In genomic region chr14:73631511-73631910, GRCm38 (mm10) we compare ENCODE assay signal across 16 mouse cellular contexts. TPM values are rescaled to one million over a fixed set of nuclear protein-coding genes. Genes with fewer than 3 reads are reported as not detected.
DNase-seq lines count a peak whose midpoint lies in the region; ATAC-seq and TF ChIP-seq lines count a peak whose summit lies in the region.
"Had no signal": no experiment of that assay in that cellular context is flagged by ENCODE, and none has a peak within 500 bp of the region (broad histone marks: within the 10 kb centered on the region; RNA-seq: fewer than 3 reads in every experiment).

No protein-coding gene starts in this region.

- no peaks in the 10 kb centered on the region for H3K27me3 ChIP-seq in kidney, adult 2 months (replicated peaks; ENCODE audit: control insufficient read depth, insufficient read depth, low read length)
- H3K27me3 ChIP-seq in kidney, embryonic 16.5 days (ENCODE audit: insufficient read depth, low read length) = no peaks in the 10 kb centered on the region
- H3K27me3 ChIP-seq in neural tube, embryonic 15.5 days (replicated peaks) = no peaks in the 10 kb centered on the region
- H3K27me3 ChIP-seq: hindbrain, embryonic 13.5 days; limb, embryonic 12.5 days; lung, embryonic 15.5 days had no signal

- no peak for TF ChIP-seq CTCF in kidney, adult 2 months (conservative IDR thresholded peaks at IDR 0.05; ENCODE audit: insufficient read depth, insufficient read length, low read depth, low read length)

- DNase-seq in adrenal gland, adult 2 months = peak; percentile 28
- DNase-seq in adrenal gland, adult 8-10 months = no peak
- DNase-seq in kidney, adult 2 months = peak; percentile 88
- DNase-seq in heart, postnatal 10 days = peak; percentile 83 to 86
- peak; percentile 57 for DNase-seq in testis, postnatal 14 days (ENCODE audit: low spot score)
- no peak for DNase-seq in retina, postnatal 1 day
- DNase-seq: cerebellum, adult 9-10 months; layer of hippocampus, postnatal 36 days; thymus, postnatal 4 days had no signal

- 55% methylated on average over 4 of the region's 4 CpGs for WGBS in kidney, adult 2 months
- 93% methylated on average over 4 of the region's 4 CpGs for WGBS in kidney, embryonic 16.5 days
- 94% methylated on average over 4 of the region's 4 CpGs for WGBS in neural tube, embryonic 15.5 days

- H3K4me3 ChIP-seq in kidney, adult 2 months (ENCODE audit: insufficient read depth, low read depth, low read length) = no peak overlapping the region
- H3K4me3 ChIP-seq in kidney, embryonic 16.5 days (ENCODE audit: low read length) = no peak overlapping the region
- no peak overlapping the region for H3K4me3 ChIP-seq in neural tube, embryonic 15.5 days (replicated peaks)
- H3K4me3 ChIP-seq: hindbrain, embryonic 13.5 days; limb, embryonic 12.5 days; lung, embryonic 15.5 days had no signal

- 0 out of 2 replicates have a peak, but pooled peaks cover 3% of the 10 kb centered on the region for H3K4me1 ChIP-seq in kidney, adult 2 months (ENCODE audit: control insufficient read depth, insufficient read depth, low read length)
- no peaks in the 10 kb centered on the region for H3K4me1 ChIP-seq in kidney, embryonic 16.5 days (ENCODE audit: insufficient read depth, low read length)
- no peaks in the 10 kb centered on the region for H3K4me1 ChIP-seq in neural tube, embryonic 15.5 days
- H3K4me1 ChIP-seq: hindbrain, embryonic 13.5 days; limb, embryonic 12.5 days; lung, embryonic 15.5 days had no signal

- no peak overlapping the region for H3K9ac ChIP-seq in kidney, embryonic 16.5 days (replicated peaks; ENCODE audit: low read length)
- no peak overlapping the region for H3K9ac ChIP-seq in neural tube, embryonic 15.5 days (replicated peaks)
- H3K9ac ChIP-seq: hindbrain, embryonic 13.5 days; limb, embryonic 12.5 days; lung, embryonic 15.5 days had no signal

- TF ChIP-seq POLR2A in kidney, adult 2 months (IDR thresholded peaks at IDR 0.05; ENCODE audit: low read depth, low read length) = no peak

- intact Hi-C loops in heart, postnatal 10 days (cut with DNase I) = no loop called here

- no peak overlapping the region for H3K27ac ChIP-seq in kidney, adult 2 months (ENCODE audit: insufficient read depth, low read depth, low read length)
- no peak overlapping the region for H3K27ac ChIP-seq in kidney, embryonic 16.5 days (ENCODE audit: low read length)
- no peak overlapping the region for H3K27ac ChIP-seq in neural tube, embryonic 15.5 days (replicated peaks)
- H3K27ac ChIP-seq: hindbrain, embryonic 13.5 days; kidney, postnatal 0 days; limb, embryonic 12.5 days; lung, embryonic 15.5 days had no signal

- H3K36me3 ChIP-seq in kidney, adult 2 months (ENCODE audit: control insufficient read depth, insufficient read depth, low read length) = no peaks in the 10 kb centered on the region
- H3K36me3 ChIP-seq in kidney, embryonic 16.5 days (ENCODE audit: insufficient read depth, low read length) = no peaks in the 10 kb centered on the region
- H3K36me3 ChIP-seq in neural tube, embryonic 15.5 days = no peaks in the 10 kb centered on the region
- H3K36me3 ChIP-seq: hindbrain, embryonic 13.5 days; limb, embryonic 12.5 days; lung, embryonic 15.5 days had no signal

- H3K4me2 ChIP-seq in kidney, embryonic 16.5 days (replicated peaks; ENCODE audit: low read depth, low read length) = no peak overlapping the region
- no peak overlapping the region for H3K4me2 ChIP-seq in neural tube, embryonic 15.5 days
- H3K4me2 ChIP-seq: hindbrain, embryonic 13.5 days; limb, embryonic 12.5 days; lung, embryonic 15.5 days had no signal

- no peak for ATAC-seq in kidney, embryonic 16.5 days (ENCODE audit: low FRiP score, low TSS enrichment)
- no peak for ATAC-seq in neural tube, embryonic 15.5 days (ENCODE audit: low FRiP score)

- H3K9me3 ChIP-seq in kidney, embryonic 16.5 days (ENCODE audit: low read length) = no peaks in the 10 kb centered on the region
- no peaks in the 10 kb centered on the region for H3K9me3 ChIP-seq in neural tube, embryonic 15.5 days (replicated peaks)
- H3K9me3 ChIP-seq: hindbrain, embryonic 13.5 days; limb, embryonic 12.5 days; lung, embryonic 15.5 days had no signal

RNA-seq across cellular contexts. Expression of gene Gm21750, which starts 29.5 kb away (rescaled TPM):
- not detected for total RNA-seq in adrenal gland, adult 2 months (2021)
- polyA plus RNA-seq in adrenal gland, adult 2 months (2012; rRNA removed) = not detected in 2 replicates
- total RNA-seq in adrenal gland, adult 8-10 months (2022) = not detected
- polyA plus RNA-seq in kidney, adult 2 months (2012; rRNA removed) = not detected in 2 replicates
- not detected in 2 replicates for polyA plus RNA-seq in kidney, embryonic 16.5 days (2015; fragmentation: Nextera tagmentation; extraction: Ambion mirVana)
- total RNA-seq in heart, postnatal 10 days (2021) = not detected
- polyA plus RNA-seq in neural tube, embryonic 15.5 days (2015; fragmentation: Nextera tagmentation; extraction: Ambion mirVana) = not detected in 2 replicates
- total RNA-seq: layer of hippocampus, postnatal 36 days had no signal
- polyA plus RNA-seq: brain, embryonic 14.5 days; hindbrain, embryonic 13.5 days; kidney, postnatal 0 days; limb, embryonic 12.5 days; lung, embryonic 15.5 days had no signal

Comparison
In these comparisons a context has a peak if more than half of its experiments do, and no peak if none do; other contexts are left out.
1. DNase-seq: peak in adrenal gland, adult 2 months (single experiment), kidney, adult 2 months (single experiment), heart, postnatal 10 days (2 of 2) and testis, postnatal 14 days (single experiment); none in adrenal gland, adult 8-10 months (single experiment) and retina, postnatal 1 day (single experiment).